Mouse (Mus musculus) right cerebral cortex, adult 18-20 months (tissue): ENCODE results near the gene Tmem167.
"Not testable (repeated sequence)": the region's sequence is repeated elsewhere in the genome, so short reads cannot be mapped to it uniquely, and the experiment has no call there.

ENCODE experiments used
- DNase-seq: peaks from one replicate; pipeline ENCODE4 v3.0.0; 2022; ENCODE audit warnings: mixed read lengths

The Tmem167 gene

GRCm38 (mm10) chr13:90088962-90089824 is at the start of gene Tmem167, which contains the start of gene Xrcc4:
Gene Tmem167 (plus strand): TSS chr13:90089123.
Gene Xrcc4 (minus strand): TSS chr13:90089608.
- peak; percentile 99 for DNase-seq

- DNase-seq: no peak
Observed at GRCm38 (mm10) chr13:90039613-90040012, 49.3 kb upstream of the Tmem167 start.

- DNase-seq: no peak
Observed at GRCm38 (mm10) chr13:90051735-90052134, 37.2 kb upstream of the Tmem167 start.

- no peak for DNase-seq
Observed at GRCm38 (mm10) chr13:90052408-90052807, 36.5 kb upstream of the Tmem167 start.

GRCm38 (mm10) chr13:90061877-90062276 is 27.0 kb upstream of the Tmem167 start:
- DNase-seq: no peak

- DNase-seq: no peak
Observed at GRCm38 (mm10) chr13:90089825-90090183, 881 bp downstream of the Tmem167 start.

GRCm38 (mm10) chr13:90101514-90101913 is 12.6 kb downstream of the Tmem167 start:
- DNase-seq: no peak

- peak; percentile 28 for DNase-seq
Observed at GRCm38 (mm10) chr13:90106139-90106538, 17.2 kb downstream of the Tmem167 start.

GRCm38 (mm10) chr13:90108746-90109145 is 19.8 kb downstream of the Tmem167 start:
- DNase-seq: not testable (repeated sequence)

GRCm38 (mm10) chr13:90111681-90112080 is 22.8 kb downstream of the Tmem167 start:
- DNase-seq: no peak

GRCm38 (mm10) chr13:90136156-90136910 is 47.4 kb downstream of the Tmem167 start:
- peak; percentile 32 for DNase-seq

GRCm38 (mm10) chr13:90141681-90142080 is 52.8 kb downstream of the Tmem167 start:
- peak; percentile 44 for DNase-seq

GRCm38 (mm10) chr13:90143245-90143644 is 54.3 kb downstream of the Tmem167 start:
- no peak for DNase-seq

- DNase-seq: no peak
Observed at GRCm38 (mm10) chr13:90151881-90152280, 63.0 kb downstream of the Tmem167 start.

GRCm38 (mm10) chr13:90152536-90153273 is 63.8 kb downstream of the Tmem167 start:
- peak; percentile 4 for DNase-seq

GRCm38 (mm10) chr13:90164147-90164546 is 75.2 kb downstream of the Tmem167 start:
- DNase-seq: no peak

GRCm38 (mm10) chr13:90167044-90167443 is 78.1 kb downstream of the Tmem167 start:
- no peak for DNase-seq

- DNase-seq: no peak
Observed at GRCm38 (mm10) chr13:90170100-90170781, 81.3 kb downstream of the Tmem167 start.

GRCm38 (mm10) chr13:90170782-90171179 is 81.9 kb downstream of the Tmem167 start:
- DNase-seq: no peak

- no peak for DNase-seq
Observed at GRCm38 (mm10) chr13:90171390-90171789, 82.5 kb downstream of the Tmem167 start.

GRCm38 (mm10) chr13:90175662-90176061 is 86.7 kb downstream of the Tmem167 start:
- no peak for DNase-seq

- DNase-seq: no peak
Observed at GRCm38 (mm10) chr13:90182262-90182661, 93.3 kb downstream of the Tmem167 start.
